Mouse (Mus musculus) brain, embryonic 14.5 days (tissue): ENCODE measurements around the gene 4930432K21Rik.

Experiments used
- CTCF ChIP-seq: fragments of 200-500 bp; IDR thresholded peaks from 2 replicates; pipeline ENCODE4 v1.5.1; 2012; ENCODE audit warnings: inconsistent platforms, mild to moderate bottlenecking, moderate library complexity, borderline replicate concordance; ENCODE audit not compliant: insufficient read depth, insufficient read length; ENCODE audit errors: extremely low read depth
- POLR2A ChIP-seq: fragments of 200-500 bp; IDR thresholded peaks from 2 replicates; pipeline ENCODE4 v1.6.1; 2012; ENCODE audit warnings: mild to moderate bottlenecking, inconsistent platforms, borderline replicate concordance; ENCODE audit not compliant: poor library complexity, insufficient read depth, insufficient read length, severe bottlenecking; ENCODE audit errors: extremely low read depth

GRCm38 (mm10) chr8:84140838-84141237 is 7.0 kb upstream of the 4930432K21Rik start:
- no peak for TF ChIP-seq CTCF
- no peak for TF ChIP-seq POLR2A
